Mouse (Mus musculus) testis, adult 2 months (tissue): Measurements from ENCODE around the gene Ythdf2. TPM values are rescaled to one million over a fixed set of nuclear protein-coding genes. Genes with fewer than 3 reads are reported as not detected.

Experiments
- H3K27ac ChIP-seq: fragments of 200-500 bp; 2 replicates; pipeline ENCODE4 v1.5.1; 2012; ENCODE audit warnings: low read depth, low read length; ENCODE audit not compliant: control insufficient read depth, insufficient read depth
- H3K27me3 ChIP-seq: fragments of 200-500 bp; 2 replicates; pipeline ENCODE4 v1.6.1; 2012; ENCODE audit warnings: mild to moderate bottlenecking, low read length, moderate library complexity; ENCODE audit not compliant: control insufficient read depth, insufficient read depth
- H3K36me3 ChIP-seq: fragments of 200-500 bp; 2 replicates; pipeline ENCODE4 v1.6.1; 2012; ENCODE audit warnings: mild to moderate bottlenecking, low read length; ENCODE audit not compliant: control insufficient read depth, insufficient read depth
- H3K4me1 ChIP-seq: fragments of 200-500 bp; 2 replicates; pipeline ENCODE4 v1.6.1; 2012; ENCODE audit warnings: low read length; ENCODE audit not compliant: control insufficient read depth, insufficient read depth
- H3K4me3 ChIP-seq: fragments of 200-500 bp; 2 replicates; pipeline ENCODE4 v1.5.1; 2012; ENCODE audit warnings: low read depth, mild to moderate bottlenecking, low read length, moderate library complexity, mixed read lengths; ENCODE audit not compliant: control insufficient read depth
- CTCF ChIP-seq: fragments of 200-500 bp; IDR thresholded peaks from 2 replicates; pipeline ENCODE4 v1.5.1; 2012; ENCODE audit warnings: low read depth, mild to moderate bottlenecking, inconsistent platforms, low read length, moderate library complexity; ENCODE audit not compliant: control insufficient read depth, insufficient read depth, insufficient replicate concordance
- POLR2A ChIP-seq: fragments of 200-500 bp; IDR thresholded peaks from 2 replicates; pipeline ENCODE4 v1.6.1; 2012; ENCODE audit warnings: low read depth, mild to moderate bottlenecking, inconsistent platforms, low read length, moderate library complexity; ENCODE audit not compliant: control insufficient read depth
- polyA plus RNA-seq: library from polyadenylated mRNA; depleted of rRNA; stranded (reverse); fragments of >200 nt; gene quantifications from 2 replicates; pipeline ENCODE4 v1.2.3, GENCODE M21; 2012

Gene Ythdf2
- polyA plus RNA-seq, 1 experiment: 14.5 TPM

GRCm38 (mm10) chr4:132165691-132166090, 46.4 kb downstream of the Ythdf2 start:
- Histone ChIP-seq H3K4me1 (peaks cover 9% of the 10 kb centered on the region; the same call in 1 of the 2 replicates), H3K27me3 (no peaks in the 10 kb centered on the region), H3K36me3 (no peaks in the 10 kb centered on the region), H3K27ac (no peak overlapping the region), H3K4me3 (no peak overlapping the region)
- TF ChIP-seq CTCF: no peak
- no peak for TF ChIP-seq POLR2A

DNA sequence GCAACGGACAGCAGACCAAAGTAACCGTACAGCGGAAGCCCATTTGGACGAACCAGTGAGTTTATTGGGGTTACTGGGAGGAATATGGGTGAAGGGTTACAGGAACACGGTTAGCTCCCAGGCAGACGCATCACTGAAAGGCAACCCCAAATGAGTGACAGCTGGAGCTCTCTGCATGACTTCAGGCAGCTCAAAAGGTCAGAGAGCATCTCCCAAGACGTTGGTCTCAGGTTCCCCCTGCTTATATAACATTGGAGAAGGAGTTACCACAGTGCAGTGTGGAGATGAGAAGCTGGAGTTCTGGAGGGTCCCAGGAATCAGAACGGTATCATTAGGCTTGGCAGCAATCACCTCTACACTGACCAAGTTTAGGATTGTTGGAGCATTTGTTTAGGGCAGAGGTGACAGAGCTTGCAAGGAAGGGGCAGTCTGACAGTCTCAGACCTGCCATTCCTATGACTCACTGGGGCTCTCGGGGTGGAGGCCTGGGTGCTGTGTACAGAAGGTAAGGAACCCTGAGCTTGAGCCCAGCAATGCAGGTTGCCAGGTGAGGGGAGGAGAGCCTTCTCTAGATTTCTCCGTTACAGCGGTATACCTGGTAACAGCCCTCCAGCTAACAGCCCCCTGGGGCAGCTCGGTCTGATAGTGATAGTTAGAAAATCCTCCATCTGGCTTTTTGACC, 55.0 kb downstream of the Ythdf2 start:
- H3K4me3 ChIP-seq: no peak overlapping the region
- no peak for TF ChIP-seq POLR2A
- TF ChIP-seq CTCF: no peak
- no peak overlapping the region for H3K27ac ChIP-seq
- no peaks in the 10 kb centered on the region for H3K27me3 ChIP-seq
- H3K4me1 ChIP-seq: no peaks in the 10 kb centered on the region; the same call in 1 of the 2 replicates
- H3K36me3 ChIP-seq: no peaks in the 10 kb centered on the region

DNA sequence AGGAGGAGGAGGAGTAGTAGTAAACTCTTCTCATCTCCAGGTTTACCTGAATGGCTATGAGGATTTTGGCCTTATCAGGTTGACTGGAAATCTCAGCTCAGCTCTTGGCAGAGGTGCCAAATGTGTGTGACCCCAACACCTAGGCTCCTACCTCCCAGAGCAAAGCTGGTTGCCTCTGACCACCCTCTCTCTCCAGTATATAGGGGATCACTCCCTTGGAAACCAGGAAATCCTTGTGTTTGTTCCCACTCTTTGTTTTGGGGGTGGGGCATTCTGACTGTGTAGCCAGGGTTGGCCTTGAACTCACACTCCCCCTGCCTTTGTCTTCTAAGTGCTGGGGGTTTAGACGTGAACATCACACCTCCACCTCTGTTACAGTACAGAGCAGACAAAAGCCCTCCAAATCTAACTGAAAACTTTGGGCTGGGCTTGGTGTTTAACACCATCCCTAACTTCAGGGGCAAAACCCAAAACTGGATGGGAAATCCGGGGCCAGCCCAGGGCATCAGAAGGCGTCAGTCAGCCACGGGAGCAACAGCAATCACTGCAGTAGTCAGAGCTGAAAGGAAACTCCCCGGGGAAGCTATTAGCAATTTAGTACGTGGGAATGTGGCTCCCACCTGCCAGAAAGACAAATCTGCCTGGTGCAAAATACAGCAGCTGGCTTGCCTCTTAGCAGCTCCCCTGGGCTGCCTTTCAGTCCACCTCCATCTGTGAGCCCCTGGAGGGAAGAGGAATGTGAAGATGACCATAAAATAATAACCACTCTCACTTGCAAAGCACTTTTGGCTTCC, 57.0 kb downstream of the Ythdf2 start:
- H3K4me1 ChIP-seq: no peaks in the 10 kb centered on the region; the same call in 1 of the 2 replicates
- no peaks in the 10 kb centered on the region for H3K27me3 ChIP-seq
- no peaks in the 10 kb centered on the region for H3K36me3 ChIP-seq
- TF ChIP-seq POLR2A: no peak
- TF ChIP-seq CTCF: no peak
- no peak overlapping the region for H3K4me3 ChIP-seq
- H3K27ac ChIP-seq: no peak overlapping the region

DNA sequence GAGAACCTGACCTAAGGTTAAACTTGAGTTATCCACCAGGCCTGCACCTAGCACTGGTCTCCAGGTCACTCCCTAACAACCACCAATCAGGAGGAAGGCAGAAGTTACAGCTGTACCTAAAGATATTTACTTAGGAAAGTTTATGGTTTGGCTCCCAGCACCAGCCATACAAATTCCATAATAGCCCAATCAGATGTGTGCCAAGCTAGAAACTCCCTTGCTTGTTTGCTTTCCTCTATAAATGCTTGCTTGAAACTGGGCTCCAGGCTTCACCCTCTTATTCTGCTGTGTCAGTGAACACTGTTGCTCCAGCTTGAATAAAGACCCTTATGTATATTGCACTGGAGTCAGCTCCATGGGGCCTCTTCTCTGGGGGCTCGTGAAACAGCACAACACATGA, 60.4 kb downstream of the Ythdf2 start:
- no peaks in the 10 kb centered on the region for H3K27me3 ChIP-seq
- no peak overlapping the region for H3K4me3 ChIP-seq
- no peaks in the 10 kb centered on the region; the same call in 1 of the 2 replicates for H3K4me1 ChIP-seq
- no peak for TF ChIP-seq POLR2A
- no peak for TF ChIP-seq CTCF
- H3K27ac ChIP-seq: no peak overlapping the region
- no peaks in the 10 kb centered on the region for H3K36me3 ChIP-seq

GRCm38 (mm10) chr4:132146201-132146600, 65.9 kb downstream of the Ythdf2 start:
- Histone ChIP-seq H3K4me1 (peaks cover 6% of the 10 kb centered on the region), H3K36me3 (no peaks in the 10 kb centered on the region), H3K4me3 (no peak overlapping the region), H3K27ac (no peak overlapping the region), H3K27me3 (no peaks in the 10 kb centered on the region)
- no peak for TF ChIP-seq POLR2A

DNA sequence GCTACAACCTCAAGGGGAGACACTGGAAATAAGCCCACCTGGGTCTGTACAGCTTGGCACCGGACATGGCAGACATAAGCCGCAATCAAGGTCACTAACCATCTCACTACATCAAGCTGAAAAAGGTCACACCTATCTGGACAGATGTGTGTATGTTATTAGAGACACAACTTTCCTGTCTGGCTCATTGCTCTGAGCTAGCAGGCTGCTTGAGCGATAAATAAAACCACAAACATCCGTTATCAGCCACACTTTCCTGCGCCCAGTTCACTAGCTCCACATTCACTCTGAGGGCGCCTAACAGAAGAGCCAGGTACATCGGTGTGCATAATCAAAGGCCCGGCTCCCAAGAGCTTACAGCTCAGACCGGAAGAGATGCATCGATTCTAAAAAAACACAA, 67.0 kb downstream of the Ythdf2 start:
- TF ChIP-seq CTCF (no peak), POLR2A (no peak)
- Histone ChIP-seq H3K4me1 (peaks cover 6% of the 10 kb centered on the region), H3K4me3 (no peak overlapping the region), H3K27ac (no peak overlapping the region), H3K36me3 (no peaks in the 10 kb centered on the region), H3K27me3 (no peaks in the 10 kb centered on the region)

DNA sequence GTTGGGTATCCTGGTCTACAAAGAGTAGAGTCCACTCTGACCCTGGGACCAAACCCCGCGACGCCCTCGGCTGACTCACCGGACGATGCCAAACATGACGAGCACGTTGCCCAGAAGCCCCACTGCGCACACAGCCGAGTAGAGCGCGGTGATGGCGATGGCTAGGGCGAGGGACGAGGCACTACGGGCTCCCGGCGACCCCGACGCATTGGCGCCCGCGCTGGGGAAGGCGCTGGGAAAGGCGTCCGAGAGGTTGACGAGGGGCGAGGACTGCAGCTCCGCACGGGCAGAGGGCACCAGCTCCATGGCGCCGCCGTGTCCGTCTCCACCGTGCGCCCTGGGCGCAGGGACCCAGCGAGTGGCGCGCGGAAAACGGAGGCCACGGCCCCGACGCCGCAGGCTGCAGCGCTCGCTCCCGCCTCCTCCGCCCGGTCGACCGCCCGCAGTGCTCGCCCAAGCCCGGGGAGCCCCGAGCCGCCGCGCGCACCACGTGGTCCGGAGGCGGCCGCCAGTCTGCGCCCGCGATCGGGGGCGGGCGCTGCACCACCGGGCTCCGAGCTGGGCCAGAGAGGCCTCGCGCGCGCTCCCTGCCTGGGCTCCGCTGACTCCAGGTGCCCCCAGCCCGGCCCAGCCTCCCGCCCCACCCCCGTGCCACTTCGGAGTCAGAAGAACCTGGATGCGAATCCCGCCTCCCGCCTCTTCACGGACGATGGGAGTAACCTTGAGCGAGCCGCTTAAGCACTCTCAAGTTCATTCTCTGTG, 67.8 kb downstream of the Ythdf2 start, which contains the start of gene Oprd1:
Gene Oprd1, minus strand, starts transcription at position 407 of the 762 bp plus-strand sequence.
- H3K27me3 ChIP-seq: no peaks in the 10 kb centered on the region
- no peak within 1 kb of the TSS for H3K27ac ChIP-seq

More for the DNA sequence above, 67.8 kb downstream of the Ythdf2 start, which contains the start of gene Oprd1:
- TF ChIP-seq CTCF: no peak
- TF ChIP-seq POLR2A: no peak
- Histone ChIP-seq H3K4me1 (peaks cover 6% of the 10 kb centered on the region), H3K4me3 (peak within 1 kb of the TSS; percentile 57), H3K36me3 (no peaks in the 10 kb centered on the region)
